Mouse (Mus musculus) MEL (cell line): ENCODE results near the gene Rundc3a. TPM values are rescaled to one million over a fixed set of nuclear protein-coding genes. Genes with fewer than 3 reads are reported as not detected.

Experiments used
- DNase-seq: peaks from one replicate; pipeline ENCODE4 v3.0.0; 2011; ENCODE audit warnings: low read depth, low spot score
- H3K27ac ChIP-seq: 2 replicates; pipeline ENCODE4 v1.5.1; 2012; ENCODE audit warnings: low read depth, mild to moderate bottlenecking, control low read depth, low read length, moderate library complexity; ENCODE audit not compliant: control insufficient read depth
- H3K27me3 ChIP-seq, 2 experiments: fragments of 150-350 bp in 1 of 2; sonication (generic) in 1 of 2; 2 replicates each; pipeline ENCODE4 v1.6.1; 2012; ENCODE audit warnings: low read length in 2 of 2, mild to moderate bottlenecking in 2 of 2, improper control_type of control experiment in 1 of 2, moderate library complexity in 1 of 2; ENCODE audit not compliant: insufficient read depth in 2 of 2, control insufficient read depth in 1 of 2
- H3K36me3 ChIP-seq, 2 experiments: 2 replicates each; pipeline ENCODE4 v1.6.1; 2012 to 2014; ENCODE audit warnings: low read length in 2 of 2, improper control_type of control experiment in 1 of 2, inconsistent platforms in 1 of 2, mild to moderate bottlenecking in 1 of 2; ENCODE audit not compliant: insufficient read depth in 2 of 2, control insufficient read depth in 1 of 2
- H3K4me1 ChIP-seq, 2 experiments: fragments of 150-350 bp in 1 of 2; sonication (generic) in 1 of 2; 2 replicates each; pipeline ENCODE4 v1.6.1; 2012; ENCODE audit warnings: low read length in 2 of 2, improper control_type of control experiment in 1 of 2, mild to moderate bottlenecking in 1 of 2; ENCODE audit not compliant: insufficient read depth in 2 of 2, control insufficient read depth in 1 of 2
- H3K4me3 ChIP-seq, 2 experiments: fragments of 150-350 bp in 1 of 2; sonication (generic) in 1 of 2; 2 replicates each; pipeline ENCODE4 v1.5.1; 2012; ENCODE audit warnings: low read depth in 2 of 2, low read length in 2 of 2, mild to moderate bottlenecking in 2 of 2, moderate library complexity in 2 of 2, control low read depth in 1 of 2, improper control_type of control experiment in 1 of 2; ENCODE audit not compliant: control insufficient read depth in 1 of 2, insufficient read depth in 1 of 2
- H3K79me2 ChIP-seq: 2 replicates; pipeline ENCODE4 v1.6.1; 2012; ENCODE audit warnings: mild to moderate bottlenecking, low read length, moderate library complexity; ENCODE audit not compliant: control insufficient read depth, poor library complexity, insufficient read depth
- H3K9ac ChIP-seq: 2 replicates; pipeline ENCODE4 v1.6.1; 2012; ENCODE audit warnings: low read depth, mild to moderate bottlenecking, control low read depth, low read length, moderate library complexity; ENCODE audit not compliant: control insufficient read depth, poor library complexity, severe bottlenecking
- H3K9me3 ChIP-seq: fragments of 150-350 bp; sonication (generic); replicated peaks from 2 replicates; pipeline ENCODE4 v1.6.1; 2012; ENCODE audit warnings: mild to moderate bottlenecking, low read length, improper control_type of control experiment, moderate library complexity; ENCODE audit not compliant: insufficient read depth
- BHLHE40 ChIP-seq: IDR thresholded peaks from 2 replicates; pipeline ENCODE4 v1.6.1; 2012; ENCODE audit warnings: low read depth, mild to moderate bottlenecking, inconsistent platforms, low read length, improper control_type of control experiment, borderline replicate concordance
- CHD1 ChIP-seq: IDR thresholded peaks from 2 replicates; pipeline ENCODE4 v1.6.1; 2012; ENCODE audit warnings: low read depth, mild to moderate bottlenecking, inconsistent platforms, low read length, improper control_type of control experiment
- E2F4 ChIP-seq: IDR thresholded peaks from 2 replicates; pipeline ENCODE4 v1.6.1; 2011; ENCODE audit warnings: low read depth, low read length, improper control_type of control experiment, borderline replicate concordance
- GABPA ChIP-seq: IDR thresholded peaks from 2 replicates; pipeline ENCODE4 v1.6.1; 2012; ENCODE audit warnings: low read depth, mild to moderate bottlenecking, inconsistent platforms, low read length, improper control_type of control experiment, moderate library complexity
- GATA1 ChIP-seq: IDR thresholded peaks from 2 replicates; pipeline ENCODE4 v1.6.1; 2011; ENCODE audit warnings: low read depth, low read length, improper control_type of control experiment
- KAT2A ChIP-seq: conservative IDR thresholded peaks from 2 replicates; pipeline ENCODE4 v1.6.1; 2012; ENCODE audit warnings: low read depth, low read length, improper control_type of control experiment, inconsistent platforms
- MXI1 ChIP-seq: IDR thresholded peaks from 2 replicates; pipeline ENCODE4 v1.6.1; 2011; ENCODE audit warnings: mild to moderate bottlenecking, low read depth, low read length, improper control_type of control experiment
- MYB ChIP-seq: IDR thresholded peaks from 2 replicates; pipeline ENCODE4 v1.6.1; 2011; ENCODE audit warnings: mild to moderate bottlenecking, low read depth, low read length, improper control_type of control experiment
- MYC ChIP-seq: IDR thresholded peaks from 2 replicates; pipeline ENCODE4 v1.6.1; 2011; ENCODE audit warnings: low read depth, mild to moderate bottlenecking, low read length, improper control_type of control experiment, moderate library complexity
- NELFE ChIP-seq: IDR thresholded peaks from 2 replicates; pipeline ENCODE4 v1.6.1; 2011; ENCODE audit warnings: low read depth, low read length, improper control_type of control experiment
- POLR2AphosphoS2 ChIP-seq: IDR thresholded peaks from 2 replicates; pipeline ENCODE4 v1.6.1; 2011; ENCODE audit warnings: low read length, improper control_type of control experiment
- RAD21 ChIP-seq: IDR thresholded peaks from 2 replicates; pipeline ENCODE4 v1.6.1; 2011; ENCODE audit warnings: mild to moderate bottlenecking, low read depth, low read length, improper control_type of control experiment
- SIN3A ChIP-seq: IDR thresholded peaks from 2 replicates; pipeline ENCODE4 v1.6.1; 2012; ENCODE audit warnings: low read length, improper control_type of control experiment, inconsistent platforms
- SMC3 ChIP-seq: IDR thresholded peaks from 2 replicates; pipeline ENCODE4 v1.6.1; 2011; ENCODE audit warnings: low read depth, low read length, improper control_type of control experiment
- TBP ChIP-seq: IDR thresholded peaks from 2 replicates; pipeline ENCODE4 v1.8.0; 2011; ENCODE audit warnings: low read depth, low read length, improper control_type of control experiment
- UBTF ChIP-seq: IDR thresholded peaks from 2 replicates; pipeline ENCODE4 v1.6.1; 2012; ENCODE audit warnings: low read depth, mild to moderate bottlenecking, inconsistent platforms, low read length, improper control_type of control experiment, moderate library complexity, borderline replicate concordance; ENCODE audit not compliant: insufficient read depth
- USF1 ChIP-seq: IDR thresholded peaks from 2 replicates; pipeline ENCODE4 v1.6.1; 2014; ENCODE audit warnings: low read depth, mild to moderate bottlenecking, inconsistent platforms, low read length, improper control_type of control experiment, moderate library complexity
- USF2 ChIP-seq, 2 experiments: IDR thresholded peaks; 2 replicates each; pipeline ENCODE4 v1.6.1; 2011 to 2012; ENCODE audit warnings: improper control_type of control experiment in 2 of 2, low read length in 2 of 2, borderline replicate concordance in 1 of 2, inconsistent platforms in 1 of 2, low read depth in 1 of 2, mild to moderate bottlenecking in 1 of 2; ENCODE audit not compliant: insufficient read depth in 1 of 2
- ZKSCAN1 ChIP-seq: IDR thresholded peaks from 2 replicates; pipeline ENCODE4 v1.6.1; 2012; ENCODE audit warnings: low read depth, mild to moderate bottlenecking, inconsistent platforms, low read length, improper control_type of control experiment, moderate library complexity
- ZMIZ1 ChIP-seq: IDR thresholded peaks from 2 replicates; pipeline ENCODE4 v1.6.1; 2012; ENCODE audit warnings: low read depth, mild to moderate bottlenecking, inconsistent platforms, low read length, improper control_type of control experiment, moderate library complexity
- ZNF384 ChIP-seq: IDR thresholded peaks from 2 replicates; pipeline ENCODE4 v1.6.1; 2012; ENCODE audit warnings: low read depth, mild to moderate bottlenecking, inconsistent platforms, low read length, improper control_type of control experiment
- polyA plus RNA-seq, 2 experiments: library from polyadenylated mRNA; stranded (reverse) in 1 of 2; unstranded in 1 of 2; fragments of >175 nt in 1 of 2; fragments of >200 nt in 1 of 2; gene quantifications; 2 replicates each; pipeline versions ENCODE4 v1.2.1 to v1.2.4; 2012; ENCODE audit warnings: low replicate concordance in 2 of 2, low read depth in 1 of 2; ENCODE audit not compliant: insufficient read length in 2 of 2, insufficient read depth in 1 of 2, missing spikeins in 1 of 2
- total RNA-seq: library from RNA; depleted of rRNA; stranded (reverse); fragments of 300-350 nt; gene quantifications from 2 replicates; pipeline ENCODE4 v1.2.3, GENCODE M21; 2012

Gene Rundc3a
- total and polyA plus RNA-seq, 3 experiments: 0.39 to 2.1 TPM; not detected in 1

GRCm38 (mm10) chr11:102442089-102442488 is 48.9 kb downstream of the Rundc3a start (continued):
- TF ChIP-seq NELFE (no peak), MYB (no peak), USF2 (IDR thresholded peaks at IDR 0.05; ENCODE audit: borderline replicate concordance in 1 of 2, insufficient read depth in 1 of 2, low read depth in 1 of 2, low read length in 2 of 2) (no peak), BHLHE40 (no peak), CHD1 (no peak)

GRCm38 (mm10) chr11:102443740-102444139 is 50.5 kb downstream of the Rundc3a start:
- no peak for TF ChIP-seq MXI1
- no peak for TF ChIP-seq GABPA
- TF ChIP-seq RAD21: no peak
- TF ChIP-seq SMC3: no peak
- no peak for TF ChIP-seq USF1
- no peak for TF ChIP-seq USF2 (IDR thresholded peaks at IDR 0.05; ENCODE audit: borderline replicate concordance in 1 of 2, insufficient read depth in 1 of 2, low read depth in 1 of 2, low read length in 2 of 2)
- TF ChIP-seq POLR2AphosphoS2: no peak
- TF ChIP-seq ZNF384: no peak
- TF ChIP-seq TBP: no peak
- no peak for TF ChIP-seq E2F4
- TF ChIP-seq SIN3A: no peak
- no peak for TF ChIP-seq MYC
- TF ChIP-seq MYB: no peak
- TF ChIP-seq ZKSCAN1: no peak
- TF ChIP-seq ZMIZ1: no peak
- TF ChIP-seq GATA1: no peak
- TF ChIP-seq KAT2A: no peak
- no peak for TF ChIP-seq UBTF
- no peak for TF ChIP-seq NELFE
- no peak overlapping the region for H3K9ac ChIP-seq
- peaks cover 0 to 5% of the 10 kb centered on the region in 2 experiments; a peak in 2 of 4 replicates for H3K36me3 ChIP-seq
- H3K4me1 ChIP-seq: peaks cover 4 to 21% of the 10 kb centered on the region in 2 experiments
- peaks cover 0 to 1% of the 10 kb centered on the region in 2 experiments; a peak in 1 of 4 replicates for H3K27me3 ChIP-seq
- H3K27ac ChIP-seq: no peak overlapping the region
- no peak overlapping the region for H3K4me3 ChIP-seq
- no peaks in the 10 kb centered on the region for H3K9me3 ChIP-seq
- H3K79me2 ChIP-seq: peaks cover 5% of the 10 kb centered on the region; the same call in 1 of the 2 replicates
- DNase-seq: no peak
